Mouse (Mus musculus): ENCODE results near the gene Cdh1.

DNA sequence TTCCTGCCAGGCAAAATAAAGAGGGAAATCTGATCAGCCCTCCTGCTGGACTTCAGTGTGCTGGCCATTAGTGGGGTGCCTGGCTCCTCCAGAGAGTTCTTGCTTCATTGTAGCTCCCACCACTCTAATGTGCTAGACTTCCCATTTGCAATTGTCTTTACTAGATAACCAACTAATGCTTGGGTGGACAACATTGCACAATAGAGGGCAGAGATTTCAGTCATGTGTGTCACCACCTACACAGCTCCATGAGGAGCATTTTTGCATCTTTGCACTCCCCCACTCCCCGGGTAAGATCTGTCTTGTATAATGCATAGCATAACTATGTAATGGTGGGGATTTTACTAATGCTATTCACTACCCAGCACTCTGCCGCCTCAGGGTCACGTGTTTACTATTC, 21.6 kb downstream of the Cdh1 start:
- TF ChIP-seq GATA1 (IDR thresholded peaks at IDR 0.05; ENCODE audit: borderline replicate concordance, low read length) (no peak), FLI1 (IDR thresholded peaks at IDR 0.05; ENCODE audit: low read length) (no peak)
